23 mouse cellular contexts compared by ENCODE assay signal in the genomic region with DNA sequence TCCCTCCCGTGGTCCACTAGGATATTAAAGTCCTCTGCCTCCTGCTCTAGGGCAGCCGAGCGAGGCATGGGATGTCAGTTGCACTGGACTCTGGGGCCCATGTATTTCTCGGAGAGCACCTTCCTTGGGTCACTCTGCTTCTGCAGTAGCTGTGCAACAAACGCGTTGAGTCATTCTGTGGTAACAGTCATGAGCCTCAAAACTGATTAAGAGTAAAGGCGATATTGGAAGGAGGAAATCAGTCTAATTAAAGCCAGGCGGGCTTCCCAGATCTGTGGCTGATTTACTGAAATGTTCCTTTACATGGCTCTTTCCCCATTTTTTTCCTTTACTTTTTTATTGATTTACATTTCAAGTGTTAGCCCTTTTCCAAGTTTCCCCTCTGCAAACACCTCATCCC. TPM values are rescaled to one million over a fixed set of nuclear protein-coding genes. Genes with fewer than 3 reads are reported as not detected.
A peak's percentile ranks its signal among the peaks of the same experiment; 100 is the strongest.
DNase-seq lines count a peak whose midpoint lies in the region; ATAC-seq and TF ChIP-seq lines count a peak whose summit lies in the region.
"Had no signal": no experiment of that assay in that cellular context is flagged by ENCODE, and none has a peak within 500 bp of the region (broad histone marks: within the 10 kb centered on the region; RNA-seq: fewer than 3 reads in every experiment).

No protein-coding gene starts in this region.

- DNase-seq in 416B (ENCODE audit: low read depth) (peak; percentile 29), MEL (ENCODE audit: low read depth, low spot score) (peak; percentile 64)
- DNase-seq in spleen, postnatal 10 days (ENCODE audit: low spot score in 2 of 2) = no peak
- DNase-seq in natural killer cell, adult 2 months (ENCODE audit: low spot score in 2 of 2) = no peak
- DNase-seq: adrenal gland, postnatal 14 days; B cell, adult 2 months; cerebellum, adult 11-12 months; cerebellum, adult 9-10 months; cerebellum, postnatal 36 days; gastrocnemius, postnatal 10 days; heart, adult 2 months had no signal

- TF ChIP-seq CTCF in MEL (IDR thresholded peaks at IDR 0.05 in 2 of 3, conservative IDR thresholded peaks at IDR 0.05 in 1 of 3; ENCODE audit: control insufficient read depth in 1 of 3, insufficient read depth in 1 of 3, low read depth in 2 of 3, low read length in 3 of 3, poor library complexity in 1 of 3, severe bottlenecking in 1 of 3) = no peak

- H3K27me3 ChIP-seq in MEL (ENCODE audit: control insufficient read depth in 1 of 2, insufficient read depth in 2 of 2, low read length in 2 of 2) = peaks cover 0 to 2% of the 10 kb centered on the region in 2 experiments; a peak in 1 of 4 replicates
- H3K27me3 ChIP-seq: embryonic facial prominence, embryonic 12.5 days; heart, embryonic 12.5 days; intestine, embryonic 15.5 days; Patski had no signal

- peaks cover 7 to 13% of the 10 kb centered on the region in 2 experiments; a peak in 3 of 4 replicates for H3K4me1 ChIP-seq in MEL (ENCODE audit: control insufficient read depth in 1 of 2, insufficient read depth in 2 of 2, low read length in 2 of 2)
- H3K4me1 ChIP-seq: intestine, embryonic 15.5 days had no signal

- TF ChIP-seq POLR2A in MEL (IDR thresholded peaks at IDR 0.05; ENCODE audit: control insufficient read depth in 1 of 2, insufficient read depth in 1 of 2, low read depth in 1 of 2, low read length in 2 of 2, poor library complexity in 1 of 2) = no peak

- peak; percentile 59 for ATAC-seq in granulocyte monocyte progenitor cell, adult 5-6 weeks (replicated peaks; ENCODE audit: poor library complexity, severe bottlenecking)
- ATAC-seq in megakaryocyte-erythroid progenitor cell, adult 5-6 weeks (replicated peaks; ENCODE audit: low FRiP score, low TSS enrichment, poor library complexity, severe bottlenecking) = peak; percentile 41; the same call in 1 of the 2 replicates
- ATAC-seq: activated CD4-positive, CD25-positive, alpha-beta regulatory T cell, adult 4 months; CD4-positive, CD25-positive, alpha-beta regulatory T cell, adult 4 months; forebrain, embryonic 14.5 days; intestine, embryonic 15.5 days; Patski had no signal

- peak; percentile 45 to 59; a peak in 2 of 4 replicates for TF ChIP-seq EP300 in MEL (IDR thresholded peaks at IDR 0.05; ENCODE audit: low read depth in 1 of 2, low read length in 2 of 2)

- peak overlapping the region; percentile 42; the same call in 1 of the 2 replicates for H3K27ac ChIP-seq in MEL (ENCODE audit: control insufficient read depth, low read depth, low read length)
- H3K27ac ChIP-seq: embryonic facial prominence, embryonic 12.5 days; heart, adult 2 months; hindbrain, embryonic 10.5 days; hindbrain, embryonic 14.5 days; intestine, embryonic 15.5 days had no signal

- TF ChIP-seq RAD21 in MEL (IDR thresholded peaks at IDR 0.05; ENCODE audit: low read depth, low read length) = no peak

- H3K79me2 ChIP-seq in MEL (ENCODE audit: control insufficient read depth, insufficient read depth, low read length, poor library complexity) = no peaks in the 10 kb centered on the region

- no peak overlapping the region for H3K9ac ChIP-seq in MEL (ENCODE audit: control insufficient read depth, low read depth, low read length, poor library complexity, severe bottlenecking)
- H3K9ac ChIP-seq: embryonic facial prominence, embryonic 12.5 days; heart, embryonic 12.5 days; hindbrain, embryonic 14.5 days; intestine, embryonic 15.5 days had no signal

- no peaks in the 10 kb centered on the region for H3K9me3 ChIP-seq in MEL (replicated peaks; ENCODE audit: insufficient read depth, low read length)
- H3K9me3 ChIP-seq: embryonic facial prominence, embryonic 12.5 days; G1E; heart, embryonic 12.5 days; hindbrain, embryonic 10.5 days; intestine, embryonic 15.5 days had no signal

- peak overlapping the region; percentile 10 to 11; a peak in 3 of 4 replicates for H3K4me3 ChIP-seq in MEL (ENCODE audit: control insufficient read depth in 1 of 2, insufficient read depth in 1 of 2, low read depth in 2 of 2, low read length in 2 of 2)
- H3K4me3 ChIP-seq: embryonic facial prominence, embryonic 12.5 days; heart, adult 2 months; heart, embryonic 12.5 days; hindbrain, embryonic 10.5 days; intestine, embryonic 15.5 days had no signal

- peaks cover 0 to 12% of the 10 kb centered on the region in 2 experiments; a peak in 2 of 4 replicates for H3K36me3 ChIP-seq in MEL (ENCODE audit: control insufficient read depth in 1 of 2, insufficient read depth in 2 of 2, low read length in 2 of 2)
- H3K36me3 ChIP-seq: embryonic facial prominence, embryonic 12.5 days; G1E; heart, embryonic 12.5 days; hindbrain, embryonic 10.5 days; intestine, embryonic 15.5 days had no signal

TF ChIP-seq in MEL, 35 proteins besides CTCF, POLR2A, EP300 and RAD21:
- no peak for TF ChIP-seq GATA1 (IDR thresholded peaks at IDR 0.05; ENCODE audit: low read depth, low read length)
- TF ChIP-seq ZNF384 (IDR thresholded peaks at IDR 0.05; ENCODE audit: low read depth, low read length) = no peak
- TF ChIP-seq POLR2AphosphoS2 (IDR thresholded peaks at IDR 0.05; ENCODE audit: low read length) = no peak
- peak; percentile 34; the same call in 1 of the 2 replicates for TF ChIP-seq ETS1 (IDR thresholded peaks at IDR 0.05; ENCODE audit: low read depth, low read length)
- no peak for TF ChIP-seq TBP (IDR thresholded peaks at IDR 0.05; ENCODE audit: low read depth, low read length)
- peak; percentile 50; the same call in 1 of the 2 replicates for TF ChIP-seq RCOR1 (IDR thresholded peaks at IDR 0.05; ENCODE audit: low read depth, low read length)

RNA-seq across cellular contexts. Expression of a gene that starts 48.1 kb away (rescaled TPM):
- total RNA-seq in MEL (2012; rRNA removed) = not detected in 2 replicates
- under 1 TPM in 1 of 2 experiments, not detected in 1; 0.04 TPM for polyA plus RNA-seq in MEL (2012; ENCODE audit: insufficient read depth in 1 of 2, insufficient read length in 2 of 2, low read depth in 1 of 2, low replicate concordance in 2 of 2, missing spikeins in 1 of 2)
- 0.67 and 4.9 TPM in 2 replicates for total RNA-seq in granulocyte monocyte progenitor cell, adult 5-6 weeks (2014; fragmentation: Nextera tagmentation)
- under 0.01 and 0.17 TPM in 2 replicates for total RNA-seq in granulocyte monocyte progenitor cell, adult 5-6 weeks (2017)
- total RNA-seq in megakaryocyte-erythroid progenitor cell, adult 5-6 weeks (2014; fragmentation: Nextera tagmentation) = 3.5 and 16.9 TPM in 2 replicates
- 0.52 and 0.53 TPM in 2 replicates for total RNA-seq in megakaryocyte-erythroid progenitor cell, adult 5-6 weeks (2017)
- polyA plus RNA-seq: G1E had no signal

Comparison
In these comparisons a context has a peak if more than half of its experiments do, and no peak if none do; other contexts are left out.
1. DNase-seq: peak in 416B (single experiment) and MEL (single experiment); none in spleen, postnatal 10 days (0 of 2) and natural killer cell, adult 2 months (0 of 2).